Mouse (Mus musculus) lung, adult 2 months (tissue): ENCODE data around the gene Nxpe4. TPM values are rescaled to one million over a fixed set of nuclear protein-coding genes. Genes with fewer than 3 reads are reported as not detected.

Source experiments
- DNase-seq: peaks from one replicate; pipeline ENCODE4 v3.0.0; 2022
- H3K4me1 ChIP-seq: fragments of 200-500 bp; 2 replicates; pipeline ENCODE4 v1.6.1; 2011; ENCODE audit warnings: low read length; ENCODE audit not compliant: control insufficient read depth, insufficient read depth
- H3K4me3 ChIP-seq: fragments of 200-500 bp; replicated peaks from 2 replicates; pipeline ENCODE3; 2011; ENCODE audit warnings: low read depth, mild to moderate bottlenecking, control low read depth, low read length; ENCODE audit errors: extremely low read depth
- CTCF ChIP-seq: fragments of 200-500 bp; IDR thresholded peaks from 2 replicates; pipeline ENCODE4 v1.5.1; 2011; ENCODE audit warnings: mild to moderate bottlenecking, low read length, control low read depth; ENCODE audit not compliant: insufficient read depth
- POLR2A ChIP-seq: fragments of 200-500 bp; IDR thresholded peaks from 2 replicates; pipeline ENCODE4 v1.6.1; 2011; ENCODE audit warnings: low read depth, mild to moderate bottlenecking, control low read depth, low read length, borderline replicate concordance; ENCODE audit errors: extremely low read depth
- WGBS: fragments of 180-500 bp; shearing (Covaris S2); methylation state at CpG from one replicate; pipeline ENCODE4 v1.1.7; 2018; 5-methylcytosine and 5-hydroxymethylcytosine counted together
- polyA plus RNA-seq: library from polyadenylated mRNA; depleted of rRNA; stranded (reverse); fragments of >200 nt; gene quantifications from 2 replicates; pipeline ENCODE4 v1.2.3, GENCODE M21; 2012

Gene Nxpe4
- polyA plus RNA-seq, 1 experiment = 5.1 TPM

- 61% methylated on average over 9 of the region's 9 CpGs for WGBS
- TF ChIP-seq CTCF (no peak), POLR2A (no peak)
- DNase-seq = no peak
- no peak overlapping the region for H3K4me3 ChIP-seq
- no peaks in the 10 kb centered on the region for H3K4me1 ChIP-seq
Observed at GRCm38 (mm10) chr9:48257001-48257400, 95.2 kb downstream of the Nxpe4 start.

GRCm38 (mm10) chr9:48257741-48258423 lies 96.1 kb downstream of the Nxpe4 start:
- no peak for DNase-seq
- Histone ChIP-seq H3K4me3 (no peak overlapping the region), H3K4me1 (no peaks in the 10 kb centered on the region)
- 41% methylated on average over 12 of the region's 12 CpGs for WGBS
- no peak for TF ChIP-seq POLR2A
- peak; percentile 40; the same call in 1 of the 2 replicates for TF ChIP-seq CTCF

- DNase-seq = no peak
- H3K4me1 ChIP-seq = 0 out of 2 replicates have a peak, but pooled peaks cover 2% of the 10 kb centered on the region
- no peak for TF ChIP-seq POLR2A
- TF ChIP-seq CTCF = no peak
- no peak overlapping the region for H3K4me3 ChIP-seq
- WGBS = 87% methylated on average over 6 of the region's 6 CpGs
Observed at GRCm38 (mm10) chr9:48264616-48265015, 102.8 kb downstream of the Nxpe4 start.

- Histone ChIP-seq H3K4me1 (0 out of 2 replicates have a peak, but pooled peaks cover 2% of the 10 kb centered on the region), H3K4me3 (no peak overlapping the region)
- no peak for TF ChIP-seq CTCF
- TF ChIP-seq POLR2A = no peak
- WGBS = 46% methylated on average over 4 of the region's 4 CpGs
- no peak for DNase-seq
Observed at GRCm38 (mm10) chr9:48265491-48265890, 103.7 kb downstream of the Nxpe4 start.

- 8% methylated on average over 21 of the region's 21 CpGs for WGBS
- 0 out of 2 replicates have a peak, but pooled peaks cover 2% of the 10 kb centered on the region for H3K4me1 ChIP-seq
- TF ChIP-seq CTCF = peak; percentile 80
- TF ChIP-seq POLR2A = no peak
- DNase-seq = peak; percentile 60
- peak overlapping the region; percentile 98 for H3K4me3 ChIP-seq
Observed at GRCm38 (mm10) chr9:48266286-48267027, 104.6 kb downstream of the Nxpe4 start.

- peak; percentile 18 for DNase-seq
- 0 out of 2 replicates have a peak, but pooled peaks cover 2% of the 10 kb centered on the region for H3K4me1 ChIP-seq
- TF ChIP-seq POLR2A (peak; percentile 53; the same call in 1 of the 2 replicates), CTCF (no peak)
- WGBS = under 1% methylated on average over 16 of the region's 16 CpGs
- H3K4me3 ChIP-seq = peak overlapping the region; percentile 98
Observed at GRCm38 (mm10) chr9:48267028-48267441, 105.2 kb downstream of the Nxpe4 start.

- TF ChIP-seq CTCF = no peak
- no peak for TF ChIP-seq POLR2A
- H3K4me3 ChIP-seq = no peak overlapping the region
- no peak for DNase-seq
- H3K4me1 ChIP-seq = 0 out of 2 replicates have a peak, but pooled peaks cover 2% of the 10 kb centered on the region
- WGBS = 44% methylated on average over 1 of the region's 1 CpGs
Observed at GRCm38 (mm10) chr9:48267960-48268359, 106.1 kb downstream of the Nxpe4 start.

GRCm38 (mm10) chr9:48276831-48277230 lies 115.0 kb downstream of the Nxpe4 start:
- TF ChIP-seq CTCF (no peak), POLR2A (no peak)
- 89% methylated on average over 15 of the region's 15 CpGs for WGBS
- H3K4me1 ChIP-seq = no peaks in the 10 kb centered on the region
- H3K4me3 ChIP-seq = no peak overlapping the region
- DNase-seq = no peak

GRCm38 (mm10) chr9:48284221-48284620 lies 122.4 kb downstream of the Nxpe4 start:
- DNase-seq = no peak
- 85% methylated on average over 8 of the region's 8 CpGs for WGBS
- Histone ChIP-seq H3K4me3 (no peak overlapping the region), H3K4me1 (no peaks in the 10 kb centered on the region)
- TF ChIP-seq POLR2A (no peak), CTCF (no peak)
